Mouse (Mus musculus) kidney, postnatal 25 days (tissue): ENCODE measurements around the gene Col5a1.

Source experiments
- DNase-seq, 2 experiments: peaks; one replicate each; pipeline ENCODE4 v3.0.0; 2021; ENCODE audit warnings: mixed read lengths in 2 of 2

Gene Col5a1

DNA sequence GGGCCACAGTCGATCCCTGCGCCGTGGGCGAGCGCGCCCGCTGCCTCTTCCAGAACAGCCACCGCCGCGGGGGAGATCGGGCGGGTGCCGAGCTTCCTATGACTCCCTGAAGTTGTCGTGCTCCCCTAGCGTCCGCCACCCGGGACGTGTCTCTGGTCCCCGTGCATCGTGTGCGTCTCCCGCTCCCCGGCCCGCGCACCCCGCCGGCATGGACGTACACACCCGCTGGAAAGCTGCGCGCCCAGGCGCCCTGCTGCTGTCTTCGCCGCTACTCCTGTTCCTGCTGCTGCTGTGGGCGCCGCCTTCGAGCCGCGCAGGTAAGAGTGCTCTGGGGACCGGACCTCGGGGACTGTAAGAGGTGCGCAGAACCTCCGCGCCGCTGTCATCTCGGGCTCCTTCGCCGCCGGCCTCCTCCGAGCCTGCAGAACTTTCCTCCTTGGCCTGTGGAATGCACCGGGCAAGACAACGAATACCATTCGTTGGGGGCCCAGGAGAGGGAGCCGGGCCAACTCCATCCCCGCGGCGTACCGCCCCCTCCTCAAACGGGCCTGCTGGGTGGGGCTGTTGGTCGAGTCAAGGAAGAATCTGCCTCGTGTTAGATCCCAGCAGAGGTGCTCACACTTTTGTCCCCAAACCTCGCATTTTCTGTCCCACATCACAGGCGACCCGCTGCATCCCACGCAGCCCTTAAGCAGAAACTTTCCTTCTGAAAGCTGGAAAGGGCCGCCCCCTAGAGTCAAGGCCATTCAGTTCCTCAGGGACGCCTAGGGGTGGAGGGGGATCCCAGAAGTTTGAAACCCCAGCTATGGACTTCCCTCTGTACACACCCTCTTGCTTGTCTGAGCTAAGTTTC is 609 bp downstream of the Col5a1 start:
- DNase-seq: peak; percentile 54 to 60

DNA sequence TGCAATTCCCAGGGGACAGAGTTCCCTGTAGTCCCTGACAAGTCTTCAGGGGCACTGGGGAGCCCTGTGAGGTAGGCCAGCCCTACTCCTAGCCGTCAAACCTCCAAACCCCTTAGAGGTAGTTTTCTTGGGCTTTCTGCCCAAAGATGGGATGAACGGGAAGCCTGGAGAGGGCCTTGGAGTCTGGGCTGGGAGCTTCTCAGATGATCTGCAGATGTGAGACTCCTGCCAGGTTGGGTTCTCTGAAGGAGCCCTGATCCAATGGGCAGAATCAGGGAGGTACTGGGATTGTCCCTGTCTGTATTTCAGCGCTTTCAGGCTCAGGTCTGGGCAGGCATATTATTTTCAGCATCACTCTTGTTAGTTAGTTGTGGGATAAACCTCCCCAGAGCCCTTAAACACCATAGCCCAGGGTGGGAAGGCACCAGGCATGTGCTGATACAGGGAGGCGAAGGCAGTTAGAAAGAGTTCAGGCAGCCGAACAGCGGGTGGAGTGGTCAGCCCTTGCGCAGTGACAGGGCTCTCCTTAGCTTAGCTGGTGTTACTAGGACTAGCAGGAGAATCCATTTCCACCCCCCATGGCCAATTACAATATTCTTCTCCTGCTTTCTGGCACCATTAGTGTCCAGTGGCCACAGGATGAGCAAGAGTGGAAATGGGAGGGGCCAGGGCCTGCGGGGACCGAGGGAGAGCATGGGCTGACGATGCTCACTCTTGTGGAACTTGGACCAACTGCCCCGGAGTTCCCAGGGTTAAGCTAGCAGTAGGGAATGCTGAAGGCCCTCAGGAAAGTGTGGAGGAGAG is 1.4 kb downstream of the Col5a1 start:
- DNase-seq: peak; percentile 29 to 50

DNA sequence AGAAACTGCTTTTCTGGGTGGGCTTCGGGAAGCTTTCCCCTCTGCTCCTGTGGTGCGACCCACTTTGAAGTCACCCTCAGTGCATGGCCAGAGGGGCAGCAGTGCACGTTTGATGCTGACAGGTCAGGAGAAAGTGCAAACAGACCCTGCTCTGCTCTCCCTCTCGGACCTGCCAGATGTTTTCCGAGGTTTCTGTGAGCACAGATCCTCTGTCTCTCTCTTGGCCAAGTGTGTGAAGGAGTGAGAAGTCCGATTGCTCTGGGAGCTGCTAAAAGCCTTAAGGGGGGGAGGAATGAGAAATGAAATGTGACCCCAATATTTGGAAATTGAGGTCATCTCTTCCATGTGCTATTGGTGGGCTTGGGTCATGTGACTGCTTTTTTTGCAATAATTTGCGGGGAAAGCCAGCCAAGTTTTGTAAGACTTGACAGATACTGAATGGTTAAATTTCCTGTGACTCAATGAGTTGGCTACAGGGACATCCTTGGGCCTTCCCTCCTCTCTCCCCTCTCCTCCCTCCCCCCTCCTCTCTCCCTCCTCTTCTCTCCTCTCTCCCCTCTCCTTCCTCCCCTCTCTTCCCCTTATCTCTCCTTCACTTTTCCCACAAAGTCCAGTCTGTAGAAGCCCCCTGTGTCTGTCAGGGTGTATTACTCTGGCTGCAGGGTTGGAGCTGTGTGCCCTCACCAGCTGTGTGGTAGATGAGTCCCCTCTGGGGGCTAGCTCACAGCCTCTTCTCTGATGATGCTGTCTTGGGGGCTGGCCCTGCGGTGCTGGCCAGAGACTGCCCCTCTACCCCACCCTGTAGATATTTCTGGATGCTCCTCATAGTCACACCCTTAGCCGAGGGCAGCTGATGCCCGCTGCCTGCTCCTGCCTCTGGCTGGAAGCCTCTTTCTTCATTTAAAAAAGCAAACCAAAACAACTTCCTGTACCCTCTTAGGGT is 2.6 kb downstream of the Col5a1 start:
- peak in 1 of 2 experiments; percentile 38 for DNase-seq

- no peak for DNase-seq
These were observed 5.8 kb downstream of the Col5a1 start for GRCm38 (mm10) chr2:27891922-27892541.

DNA sequence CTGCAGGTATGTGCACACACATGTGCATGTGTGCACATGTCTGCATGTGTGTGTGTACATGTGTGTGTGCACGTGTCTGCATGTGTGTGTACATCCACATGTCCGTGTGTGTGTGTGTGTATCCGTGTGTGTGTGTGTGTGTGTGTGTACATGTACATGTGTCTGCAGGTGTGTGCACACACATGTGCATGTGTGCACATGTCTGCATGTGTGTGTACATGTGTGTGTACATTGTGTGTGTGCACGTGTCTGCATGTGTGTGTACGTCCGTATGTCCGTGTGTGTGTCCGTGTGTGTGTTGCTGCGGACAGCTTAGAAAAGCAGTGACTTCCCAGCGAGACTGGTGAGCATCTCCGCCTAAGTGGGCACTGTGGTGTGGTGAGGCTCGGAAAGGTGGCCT is 6.8 kb downstream of the Col5a1 start:
- no peak for DNase-seq

DNA sequence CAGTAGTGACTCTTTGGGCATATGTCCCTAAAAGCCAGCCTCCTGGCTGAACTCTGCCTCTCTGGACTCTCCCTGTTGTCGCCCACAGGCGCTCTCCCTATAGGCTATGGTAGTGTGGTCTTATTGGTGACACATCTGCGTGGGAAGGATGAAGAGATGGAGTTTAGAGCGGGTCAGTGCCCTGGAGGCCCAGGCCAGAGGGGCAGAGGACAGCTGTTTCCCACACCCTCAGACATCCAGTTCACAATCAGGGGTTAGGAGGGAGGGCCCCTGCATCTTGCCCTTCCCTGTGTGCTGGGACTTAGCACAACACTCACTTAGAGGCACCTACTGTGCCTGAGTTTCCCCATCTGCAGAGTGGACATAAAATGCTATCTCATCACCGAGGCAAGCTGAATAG is 8.8 kb downstream of the Col5a1 start:
- no peak for DNase-seq

GRCm38 (mm10) chr2:27895648-27896047 is 9.4 kb downstream of the Col5a1 start:
- DNase-seq: no peak

DNA sequence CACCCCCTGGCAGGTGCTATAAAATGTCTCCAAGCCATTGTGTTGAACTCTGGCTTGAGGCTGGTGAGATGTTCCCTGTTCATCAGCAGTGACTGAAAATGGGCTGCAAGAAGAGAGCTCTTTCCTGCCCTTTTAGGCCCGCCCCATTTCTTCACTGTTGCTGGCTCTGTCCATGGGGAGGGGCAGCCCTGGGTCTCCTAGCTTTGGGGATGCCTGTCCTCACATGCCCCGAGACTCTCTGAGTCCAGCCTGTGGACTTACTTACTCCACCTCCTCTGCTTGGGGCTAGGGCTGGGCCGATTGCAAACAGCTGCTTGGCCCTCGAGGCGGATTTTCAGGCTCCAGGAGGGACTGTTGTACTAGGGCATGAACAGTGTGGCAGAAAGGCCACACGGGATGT is 10.9 kb downstream of the Col5a1 start:
- peak; percentile 54 to 78 for DNase-seq

DNA sequence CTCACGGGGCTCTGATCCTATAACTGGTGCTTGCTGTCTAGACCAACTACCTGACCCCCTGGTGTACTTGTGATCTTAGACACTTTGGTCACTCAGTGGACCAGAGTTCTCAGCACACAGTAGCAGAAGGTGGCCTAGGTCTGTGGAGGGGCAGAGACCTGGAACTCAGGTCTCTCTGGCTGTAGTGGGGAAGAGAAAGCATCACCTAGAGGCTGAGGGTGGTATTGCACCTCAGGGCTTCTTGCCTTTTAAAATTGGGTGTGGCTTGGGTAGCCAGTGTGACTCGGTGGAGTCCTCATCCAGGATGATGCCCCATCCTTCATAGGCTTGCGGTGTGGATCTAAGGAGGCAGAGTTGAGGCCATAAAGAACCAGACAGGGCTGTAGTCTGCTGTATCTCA is 13.7 kb downstream of the Col5a1 start:
- DNase-seq: peak; percentile 42 to 71

- DNase-seq: no peak
These were observed 14.9 kb downstream of the Col5a1 start for GRCm38 (mm10) chr2:27901076-27901475.

DNA sequence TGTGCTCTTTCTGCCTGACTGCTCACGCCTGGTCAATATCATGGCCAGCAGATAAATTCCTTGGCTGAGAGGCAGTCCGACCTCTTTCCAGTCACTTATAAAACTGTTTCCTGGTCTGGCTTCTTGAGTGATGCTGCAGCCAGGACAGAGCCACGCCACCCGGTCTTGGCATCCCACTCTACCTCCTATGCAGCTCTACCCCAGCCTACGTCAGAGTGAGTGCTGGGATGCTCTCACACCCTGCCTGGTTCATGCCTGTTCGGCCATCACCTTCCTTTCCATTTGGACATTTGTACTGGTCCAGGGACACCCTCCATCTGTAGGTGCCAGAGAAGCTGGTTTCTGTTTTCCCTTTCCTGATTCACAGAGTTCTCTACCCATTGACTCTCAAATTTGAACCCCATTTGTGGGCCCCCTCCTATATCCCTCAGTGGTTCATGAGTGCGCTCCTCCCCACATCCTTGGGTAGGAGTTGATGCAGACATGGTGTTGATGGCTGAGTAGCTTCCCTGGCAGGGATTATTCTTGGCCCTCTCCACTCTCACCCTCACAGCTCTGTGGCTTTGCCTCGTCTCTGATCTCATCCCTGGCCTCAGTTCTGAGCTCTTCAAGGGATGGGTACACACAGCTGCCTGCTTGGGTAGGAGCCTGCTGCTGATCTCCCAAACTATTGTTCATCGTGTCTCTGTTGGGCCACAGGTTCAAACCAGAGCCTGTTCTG is 15.5 kb downstream of the Col5a1 start:
- DNase-seq: no peak

DNA sequence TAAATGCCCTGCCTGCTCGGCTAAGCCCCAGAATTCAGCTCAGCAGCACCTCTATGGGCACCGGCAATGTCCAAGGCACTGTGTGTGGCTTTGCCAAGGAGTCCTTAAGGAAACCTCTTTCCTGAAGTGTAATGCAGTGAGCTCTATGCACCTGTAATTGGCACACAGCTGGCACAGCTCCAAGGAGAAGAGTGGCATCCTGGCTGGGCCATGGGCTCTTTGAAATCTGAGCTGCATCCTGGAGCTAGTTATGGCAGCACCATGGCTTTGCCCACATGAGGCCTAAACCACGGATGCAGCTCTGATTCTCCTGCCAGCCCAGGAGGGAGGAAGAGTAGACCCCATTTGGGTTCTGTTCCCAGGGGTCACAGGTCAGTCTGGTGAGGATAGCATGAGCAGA is 16.1 kb downstream of the Col5a1 start:
- DNase-seq: no peak

DNA sequence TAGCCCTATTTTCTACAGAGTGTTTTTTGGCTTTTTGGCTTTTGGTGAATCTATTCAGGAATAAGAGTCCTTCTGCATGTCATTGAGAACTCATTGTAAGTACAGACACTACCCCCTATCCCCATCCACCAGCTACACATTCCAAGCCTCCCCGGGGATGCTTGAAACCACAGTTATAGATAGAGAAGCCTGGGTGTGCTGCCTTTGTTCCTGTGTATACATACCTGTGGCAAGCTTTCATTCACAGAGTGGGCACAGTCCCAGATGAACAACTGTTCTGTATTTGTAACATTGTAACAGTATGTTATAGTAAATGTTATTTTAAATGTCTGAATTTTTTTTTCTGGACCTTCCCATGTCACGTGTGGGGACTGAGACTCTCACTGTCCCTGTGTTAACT is 19.2 kb downstream of the Col5a1 start:
- no peak for DNase-seq

- no peak for DNase-seq
These were observed 24.3 kb downstream of the Col5a1 start for GRCm38 (mm10) chr2:27910501-27910900.

- DNase-seq: no peak
These were observed 26.5 kb downstream of the Col5a1 start for GRCm38 (mm10) chr2:27912546-27913275.

GRCm38 (mm10) chr2:27915726-27916125 is 29.5 kb downstream of the Col5a1 start:
- DNase-seq: peak in 1 of 2 experiments; percentile 61

- DNase-seq: no peak
These were observed 30.1 kb downstream of the Col5a1 start for GRCm38 (mm10) chr2:27916316-27916715.

DNA sequence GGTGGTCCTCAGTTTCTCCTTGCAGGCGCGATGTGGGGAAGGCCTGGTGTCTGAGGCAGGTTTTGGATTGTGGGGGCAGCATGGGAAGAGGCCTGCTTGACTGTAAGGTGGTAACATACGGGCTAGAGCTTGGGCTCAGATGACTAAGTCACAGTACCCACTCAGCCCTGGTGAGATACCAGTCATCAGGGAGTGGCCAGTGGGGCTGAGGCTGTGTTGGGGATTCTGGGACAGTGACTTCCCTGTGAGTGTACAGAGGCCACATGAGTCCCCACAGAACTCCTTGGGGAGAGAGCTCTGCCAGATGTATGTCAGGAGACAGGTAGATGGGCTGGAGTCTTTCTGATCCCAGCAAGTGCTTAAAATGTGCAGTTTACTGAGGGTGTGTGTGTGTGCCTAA is 31.0 kb downstream of the Col5a1 start:
- DNase-seq: no peak

DNA sequence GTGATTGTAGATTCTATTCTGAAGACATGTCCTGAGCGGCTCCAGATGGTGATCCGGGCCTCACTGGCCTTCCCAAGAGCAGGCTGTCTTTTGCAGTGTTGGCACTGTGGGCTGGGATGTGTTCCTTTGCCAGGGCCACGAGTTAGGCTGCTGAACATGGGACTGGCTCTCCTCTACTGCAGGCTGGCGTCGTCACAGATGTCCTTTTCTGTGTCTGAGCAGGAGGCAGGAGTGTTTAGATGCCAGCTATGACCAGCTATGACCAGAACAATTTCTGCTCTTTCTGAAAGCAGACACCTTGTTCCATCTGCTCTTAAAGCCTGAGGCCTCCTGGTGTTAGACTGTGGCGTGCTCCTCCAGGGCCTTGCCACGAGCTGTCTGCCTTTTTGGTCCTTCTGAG is 31.9 kb downstream of the Col5a1 start:
- no peak for DNase-seq

DNA sequence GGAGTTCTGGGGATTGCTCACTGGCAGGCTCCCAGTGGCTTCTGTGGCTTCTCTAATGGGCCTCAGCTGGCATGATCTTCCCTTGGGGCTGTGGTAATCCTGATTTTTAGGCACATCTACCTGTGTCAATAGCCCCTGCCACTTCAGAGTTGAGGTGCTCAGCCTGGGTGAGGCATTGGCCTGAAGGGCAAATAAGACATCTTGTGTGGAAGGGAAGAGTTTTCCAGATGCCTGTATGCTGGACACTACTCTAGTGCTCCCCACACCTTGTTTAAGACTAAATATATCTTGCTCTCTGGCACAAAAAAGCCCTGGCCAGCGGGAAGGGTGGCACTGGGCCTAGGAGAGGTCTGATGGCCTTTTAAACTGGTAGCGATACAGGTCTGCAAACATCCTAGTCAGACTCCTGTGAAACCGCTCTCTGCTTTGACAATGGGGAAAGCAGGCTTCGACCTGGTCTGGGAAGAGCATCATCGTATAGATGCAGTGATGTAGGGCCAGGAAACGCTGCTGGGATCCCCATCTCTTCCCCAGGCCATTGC is 33.2 kb downstream of the Col5a1 start:
- no peak for DNase-seq

DNA sequence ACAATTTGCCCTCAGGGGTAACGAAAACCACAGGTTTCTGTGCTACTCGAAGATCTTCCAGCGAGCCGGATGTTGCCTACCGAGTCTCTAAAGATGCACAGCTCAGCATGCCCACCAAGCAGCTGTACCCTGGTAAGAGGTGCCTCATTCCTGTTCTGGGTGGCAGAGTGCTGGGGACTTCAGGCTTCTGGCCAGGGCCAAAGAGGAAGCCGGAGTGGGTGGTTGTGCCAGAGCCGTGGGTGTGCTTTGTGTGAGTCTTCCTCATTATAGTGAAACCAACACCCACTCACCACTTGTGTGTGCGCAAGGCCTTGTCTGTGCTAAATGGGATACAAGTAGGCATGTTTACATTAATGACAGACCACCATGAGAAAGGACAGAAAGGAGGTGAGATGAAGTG is 35.8 kb downstream of the Col5a1 start:
- no peak for DNase-seq
